Mouse (Mus musculus) megakaryocyte, embryonic 14.5 days (primary cell): ENCODE data around the gene Pappa. TPM values are rescaled to one million over a fixed set of nuclear protein-coding genes. Genes with fewer than 3 reads are reported as not detected.

ENCODE experiments used
- H3K27me3 ChIP-seq: replicated peaks from 2 replicates; pipeline ENCODE3; 2012; ENCODE audit warnings: inconsistent platforms
- H3K36me3 ChIP-seq: replicated peaks from 2 replicates; pipeline ENCODE3; 2012; ENCODE audit warnings: low read length, inconsistent platforms, mixed read lengths
- H3K4me1 ChIP-seq: 2 replicates; pipeline ENCODE4 v1.6.1; 2012; ENCODE audit warnings: inconsistent platforms
- H3K4me3 ChIP-seq: replicated peaks from 2 replicates; pipeline ENCODE3; 2012; ENCODE audit warnings: moderate library complexity, mild to moderate bottlenecking, inconsistent platforms
- H3K9me3 ChIP-seq: 2 replicates; pipeline ENCODE4 v1.6.1; 2012; ENCODE audit warnings: inconsistent platforms
- FLI1 ChIP-seq: IDR thresholded peaks from 2 replicates; pipeline ENCODE4 v1.6.1; 2012; ENCODE audit warnings: low read length, inconsistent platforms, mixed read lengths
- GATA1 ChIP-seq: IDR thresholded peaks from 3 replicates; pipeline ENCODE4 v1.6.1; 2012; ENCODE audit warnings: mixed read lengths, low read length, inconsistent platforms, borderline replicate concordance
- polyA plus RNA-seq: library from polyadenylated mRNA; stranded (reverse); fragments of >175 nt; gene quantifications from 2 replicates; pipeline ENCODE4 v1.2.3, GENCODE M21; 2012; ENCODE audit warnings: low replicate concordance; ENCODE audit not compliant: insufficient read depth

Gene Pappa
- polyA plus RNA-seq, 1 experiment, result not detected

- no peaks in the 10 kb centered on the region for H3K27me3 ChIP-seq
- no peaks in the 10 kb centered on the region for H3K4me1 ChIP-seq
- H3K4me3 ChIP-seq, result no peak overlapping the region
- no peaks in the 10 kb centered on the region for H3K9me3 ChIP-seq
- H3K36me3 ChIP-seq, result no peaks in the 10 kb centered on the region
- TF ChIP-seq FLI1 (no peak), GATA1 (no peak)
These were observed 81.5 kb downstream of the Pappa start for GRCm38 (mm10) chr4:65205446-65205845.

GRCm38 (mm10) chr4:65209369-65210015, 85.5 kb downstream of the Pappa start:
- H3K27me3 ChIP-seq, result no peaks in the 10 kb centered on the region
- TF ChIP-seq GATA1 (no peak), FLI1 (no peak)
- H3K4me1 ChIP-seq, result no peaks in the 10 kb centered on the region
- no peaks in the 10 kb centered on the region for H3K36me3 ChIP-seq
- no peaks in the 10 kb centered on the region for H3K9me3 ChIP-seq
- no peak overlapping the region for H3K4me3 ChIP-seq

GRCm38 (mm10) chr4:65216682-65217081, 92.7 kb downstream of the Pappa start:
- Histone ChIP-seq H3K36me3 (no peaks in the 10 kb centered on the region), H3K9me3 (no peaks in the 10 kb centered on the region), H3K27me3 (no peaks in the 10 kb centered on the region), H3K4me1 (no peaks in the 10 kb centered on the region), H3K4me3 (no peak overlapping the region)
- TF ChIP-seq GATA1, result no peak
- no peak for TF ChIP-seq FLI1

GRCm38 (mm10) chr4:65217651-65218364, 93.8 kb downstream of the Pappa start:
- H3K4me1 ChIP-seq, result no peaks in the 10 kb centered on the region
- no peaks in the 10 kb centered on the region for H3K9me3 ChIP-seq
- no peak overlapping the region for H3K4me3 ChIP-seq
- no peak for TF ChIP-seq GATA1
- TF ChIP-seq FLI1, result no peak
- no peaks in the 10 kb centered on the region for H3K36me3 ChIP-seq
- no peaks in the 10 kb centered on the region for H3K27me3 ChIP-seq

GRCm38 (mm10) chr4:65223901-65224300, 99.9 kb downstream of the Pappa start:
- no peak for TF ChIP-seq GATA1
- no peak for TF ChIP-seq FLI1
- Histone ChIP-seq H3K36me3 (no peaks in the 10 kb centered on the region), H3K9me3 (no peaks in the 10 kb centered on the region), H3K4me1 (no peaks in the 10 kb centered on the region), H3K4me3 (no peak overlapping the region), H3K27me3 (no peaks in the 10 kb centered on the region)

- TF ChIP-seq FLI1, result no peak
- no peak for TF ChIP-seq GATA1
- no peak overlapping the region for H3K4me3 ChIP-seq
- no peaks in the 10 kb centered on the region for H3K4me1 ChIP-seq
- peaks cover 6% of the 10 kb centered on the region; the same call in 1 of the 2 replicates for H3K9me3 ChIP-seq
- H3K27me3 ChIP-seq, result no peaks in the 10 kb centered on the region
- no peaks in the 10 kb centered on the region for H3K36me3 ChIP-seq
These were observed 114.6 kb downstream of the Pappa start for GRCm38 (mm10) chr4:65238540-65238998.

- Histone ChIP-seq H3K4me3 (no peak overlapping the region), H3K27me3 (no peaks in the 10 kb centered on the region), H3K9me3 (peaks cover 9% of the 10 kb centered on the region), H3K4me1 (no peaks in the 10 kb centered on the region), H3K36me3 (no peaks in the 10 kb centered on the region)
- TF ChIP-seq FLI1, result no peak
- no peak for TF ChIP-seq GATA1
These were observed 118.5 kb downstream of the Pappa start for GRCm38 (mm10) chr4:65242434-65242931.

- Histone ChIP-seq H3K27me3 (no peaks in the 10 kb centered on the region), H3K9me3 (peaks cover 6% of the 10 kb centered on the region), H3K36me3 (no peaks in the 10 kb centered on the region), H3K4me1 (no peaks in the 10 kb centered on the region), H3K4me3 (no peak overlapping the region)
- TF ChIP-seq FLI1 (no peak), GATA1 (no peak)
These were observed 119.3 kb downstream of the Pappa start for GRCm38 (mm10) chr4:65243245-65243644.

GRCm38 (mm10) chr4:65245015-65245414, 121.0 kb downstream of the Pappa start:
- Histone ChIP-seq H3K27me3 (no peaks in the 10 kb centered on the region), H3K9me3 (peaks cover 6% of the 10 kb centered on the region), H3K36me3 (no peaks in the 10 kb centered on the region), H3K4me3 (no peak overlapping the region), H3K4me1 (no peaks in the 10 kb centered on the region)
- TF ChIP-seq GATA1 (no peak), FLI1 (no peak)

- Histone ChIP-seq H3K36me3 (no peaks in the 10 kb centered on the region), H3K4me3 (no peak overlapping the region), H3K9me3 (peaks cover 6% of the 10 kb centered on the region), H3K27me3 (no peaks in the 10 kb centered on the region), H3K4me1 (no peaks in the 10 kb centered on the region)
- TF ChIP-seq FLI1 (no peak), GATA1 (no peak)
These were observed 121.5 kb downstream of the Pappa start for GRCm38 (mm10) chr4:65245440-65245839.
